Mouse (Mus musculus) hindbrain, embryonic 15.5 days (tissue): ENCODE measurements at regions not wholly inside any gene's neighbourhood (a gene's known extent, or its start where the extent isn't known, plus 50 kb on each side); places are given as distances from the start of the nearest gene placed in this dataset.

ENCODE experiments used
- ATAC-seq: fragments of 200-750 bp; cut with Nextera tagmentation; 2 replicates; pipeline ENCODE4 v1.8.0; 2017; ENCODE audit warnings: low read depth, moderate number of reproducible peaks, moderate TSS enrichment; ENCODE audit not compliant: low FRiP score
- H3K27ac ChIP-seq: fragments of 300-500 bp; sonication (generic); replicated peaks from 2 replicates; pipeline ENCODE4 v1.5.1; 2015; ENCODE audit warnings: mild to moderate bottlenecking, inconsistent platforms
- H3K27me3 ChIP-seq: fragments of 300-500 bp; sonication (generic); 2 replicates; pipeline ENCODE4 v1.6.1; 2015; ENCODE audit warnings: control low read depth, inconsistent platforms
- H3K36me3 ChIP-seq: fragments of 300-500 bp; sonication (generic); 2 replicates; pipeline ENCODE4 v1.6.1; 2015; ENCODE audit warnings: control low read depth, inconsistent platforms
- H3K4me1 ChIP-seq: fragments of 300-500 bp; sonication (generic); replicated peaks from 2 replicates; pipeline ENCODE4 v1.6.1; 2015; ENCODE audit warnings: control low read depth, inconsistent platforms
- H3K4me2 ChIP-seq: fragments of 300-500 bp; sonication (generic); 2 replicates; pipeline ENCODE4 v1.6.1; 2015; ENCODE audit warnings: moderate library complexity, mild to moderate bottlenecking, inconsistent platforms
- H3K4me3 ChIP-seq: fragments of 300-500 bp; sonication (generic); 2 replicates; pipeline ENCODE4 v1.5.1; 2015; ENCODE audit warnings: mild to moderate bottlenecking, inconsistent platforms
- H3K9ac ChIP-seq: fragments of 300-500 bp; sonication (generic); 2 replicates; pipeline ENCODE4 v1.6.1; 2015; ENCODE audit warnings: inconsistent platforms
- H3K9me3 ChIP-seq: fragments of 300-500 bp; sonication (generic); 2 replicates; pipeline ENCODE4 v1.6.1; 2016; ENCODE audit warnings: control low read depth, inconsistent platforms
- WGBS: fragments of 180-500 bp; shearing (Covaris S2); methylation state at CpG from one replicate; pipeline ENCODE4 v1.1.7; 2015; 5-methylcytosine and 5-hydroxymethylcytosine counted together

- H3K27me3 ChIP-seq, result no peaks in the 10 kb centered on the region
- H3K27ac ChIP-seq, result no peak overlapping the region
- no peaks in the 10 kb centered on the region for H3K36me3 ChIP-seq
- no peak overlapping the region for H3K4me2 ChIP-seq
- no peaks in the 10 kb centered on the region for H3K4me1 ChIP-seq
- no peak overlapping the region for H3K4me3 ChIP-seq
- no peak overlapping the region for H3K9ac ChIP-seq
- ATAC-seq, result no peak
- no peaks in the 10 kb centered on the region for H3K9me3 ChIP-seq
- WGBS, result 84% methylated on average over 2 of the region's 2 CpGs
Measured at GRCm38 (mm10) chr3:40085116-40085515, 446.0 kb upstream of the Intu start.

GRCm38 (mm10) chr3:40091773-40092343 is 439.2 kb upstream of the Intu start:
- no peak for ATAC-seq
- Histone ChIP-seq H3K9me3 (no peaks in the 10 kb centered on the region), H3K27me3 (no peaks in the 10 kb centered on the region), H3K4me3 (no peak overlapping the region), H3K4me1 (0 out of 2 replicates have a peak, but pooled peaks cover 2% of the 10 kb centered on the region), H3K9ac (no peak overlapping the region), H3K4me2 (no peak overlapping the region), H3K27ac (no peak overlapping the region), H3K36me3 (no peaks in the 10 kb centered on the region)
- 74% methylated on average over 13 of the region's 13 CpGs for WGBS

DNA sequence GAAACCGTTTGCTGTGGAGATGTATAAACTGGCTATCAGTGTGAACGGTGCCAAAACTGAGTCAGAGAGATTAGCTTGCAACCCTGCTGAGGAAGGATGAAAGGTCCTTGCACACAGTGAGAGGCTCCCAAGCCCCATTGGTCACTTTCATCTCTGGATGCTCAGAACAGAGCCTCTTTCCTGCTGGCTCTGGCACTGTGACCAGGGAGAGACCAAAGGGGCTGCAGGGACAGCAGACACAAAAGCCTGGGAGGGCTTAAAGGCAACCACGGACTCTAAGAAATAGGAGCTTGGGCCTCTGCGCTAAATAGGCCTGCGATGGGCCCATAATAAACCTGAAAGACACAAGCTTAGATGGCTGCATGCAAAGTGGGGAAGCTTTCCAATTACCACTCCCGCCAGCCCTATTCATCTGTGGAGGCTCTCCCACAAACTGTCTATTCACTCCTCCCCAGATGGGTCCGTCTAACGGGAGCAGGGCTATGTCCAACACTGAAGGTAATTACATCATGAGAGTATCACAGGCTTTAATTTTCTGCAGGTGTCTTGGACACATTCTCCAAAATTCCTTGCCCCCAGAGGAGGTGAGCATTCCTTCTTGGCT is 438.2 kb upstream of the Intu start:
- Histone ChIP-seq H3K4me2 (no peak overlapping the region), H3K9me3 (no peaks in the 10 kb centered on the region), H3K4me1 (0 out of 2 replicates have a peak, but pooled peaks cover 2% of the 10 kb centered on the region), H3K4me3 (no peak overlapping the region), H3K27me3 (no peaks in the 10 kb centered on the region), H3K36me3 (no peaks in the 10 kb centered on the region), H3K9ac (no peak overlapping the region), H3K27ac (no peak overlapping the region)
- 30% methylated on average over 8 of the region's 8 CpGs for WGBS
- ATAC-seq, result peak; percentile 61

DNA sequence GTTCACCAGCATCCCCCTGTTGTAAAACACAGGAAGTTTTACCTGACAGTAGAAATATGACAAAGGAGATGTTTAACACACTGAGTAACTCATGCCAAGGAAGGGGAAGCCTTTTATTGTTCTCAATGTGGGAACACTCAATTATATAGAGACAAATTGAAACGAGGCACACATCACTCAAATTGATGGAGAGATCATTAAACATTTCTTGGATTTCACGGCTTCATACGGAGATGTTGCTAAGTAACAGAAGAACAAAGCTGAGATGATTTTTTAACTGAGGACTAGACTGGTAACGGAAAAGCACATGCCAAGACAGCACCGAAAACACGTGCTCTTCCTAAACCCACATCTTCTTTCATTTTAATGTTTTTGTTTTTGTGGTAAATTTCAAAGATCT is 437.0 kb upstream of the Intu start:
- Histone ChIP-seq H3K4me1 (0 out of 2 replicates have a peak, but pooled peaks cover 2% of the 10 kb centered on the region), H3K9ac (no peak overlapping the region), H3K27me3 (no peaks in the 10 kb centered on the region), H3K36me3 (no peaks in the 10 kb centered on the region), H3K4me2 (no peak overlapping the region), H3K4me3 (no peak overlapping the region), H3K27ac (no peak overlapping the region), H3K9me3 (no peaks in the 10 kb centered on the region; the same call in 1 of the 2 replicates)
- ATAC-seq, result peak; percentile 51; the same call in 1 of the 2 replicates
- 31% methylated on average over 6 of the region's 6 CpGs for WGBS

DNA sequence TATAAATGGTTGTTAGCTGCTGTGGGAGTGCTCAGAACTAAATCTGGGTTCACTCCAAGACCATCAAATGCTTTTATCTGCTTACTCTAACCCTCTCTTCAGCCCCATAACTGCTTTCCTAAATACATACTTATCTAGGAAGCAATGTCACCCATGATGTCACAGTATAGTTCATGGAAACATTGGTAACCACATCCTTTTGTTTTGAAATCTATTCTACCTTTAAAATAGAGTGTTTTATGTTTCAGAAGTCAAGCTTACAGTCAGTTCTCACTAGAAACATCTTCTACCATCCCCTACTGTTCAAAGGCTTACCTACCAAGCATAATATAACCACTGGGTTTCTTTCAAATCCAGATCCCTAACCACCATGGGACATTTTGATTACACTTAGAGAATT is 436.4 kb upstream of the Intu start:
- no peak overlapping the region for H3K9ac ChIP-seq
- no peak overlapping the region for H3K4me3 ChIP-seq
- no peaks in the 10 kb centered on the region for H3K27me3 ChIP-seq
- 0 out of 2 replicates have a peak, but pooled peaks cover 2% of the 10 kb centered on the region for H3K4me1 ChIP-seq
- no peaks in the 10 kb centered on the region for H3K36me3 ChIP-seq
- H3K9me3 ChIP-seq, result no peaks in the 10 kb centered on the region; the same call in 1 of the 2 replicates
- H3K4me2 ChIP-seq, result no peak overlapping the region
- no peak for ATAC-seq
- H3K27ac ChIP-seq, result no peak overlapping the region

DNA sequence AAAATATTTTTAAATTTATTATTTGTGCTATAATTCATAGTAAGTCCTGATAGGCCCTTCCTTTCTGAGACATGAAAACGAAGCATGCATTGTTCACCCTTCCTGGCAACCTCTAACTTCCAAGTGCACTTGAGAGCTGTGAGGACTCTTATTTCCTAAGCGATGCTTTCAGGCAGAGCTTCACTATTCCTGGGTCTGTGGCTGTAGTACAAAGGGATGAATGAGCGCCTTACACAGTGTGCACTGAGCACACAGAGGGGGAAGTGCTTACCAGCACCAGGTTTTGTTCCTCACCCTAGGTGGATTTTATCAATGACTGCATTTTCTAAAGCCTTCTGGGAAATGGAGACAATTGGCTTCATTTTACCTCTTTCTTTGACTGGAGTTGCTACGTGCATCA is 428.4 kb upstream of the Intu start:
- H3K36me3 ChIP-seq, result no peaks in the 10 kb centered on the region
- H3K9me3 ChIP-seq, result no peaks in the 10 kb centered on the region; the same call in 1 of the 2 replicates
- H3K27me3 ChIP-seq, result no peaks in the 10 kb centered on the region
- no peak overlapping the region for H3K4me3 ChIP-seq
- no peak overlapping the region for H3K27ac ChIP-seq
- H3K9ac ChIP-seq, result no peak overlapping the region
- peak; percentile 63; the same call in 1 of the 2 replicates for ATAC-seq
- 9% methylated on average over 4 of the region's 4 CpGs for WGBS
- peaks cover 3% of the 10 kb centered on the region; the same call in 1 of the 2 replicates for H3K4me1 ChIP-seq
- H3K4me2 ChIP-seq, result no peak overlapping the region

DNA sequence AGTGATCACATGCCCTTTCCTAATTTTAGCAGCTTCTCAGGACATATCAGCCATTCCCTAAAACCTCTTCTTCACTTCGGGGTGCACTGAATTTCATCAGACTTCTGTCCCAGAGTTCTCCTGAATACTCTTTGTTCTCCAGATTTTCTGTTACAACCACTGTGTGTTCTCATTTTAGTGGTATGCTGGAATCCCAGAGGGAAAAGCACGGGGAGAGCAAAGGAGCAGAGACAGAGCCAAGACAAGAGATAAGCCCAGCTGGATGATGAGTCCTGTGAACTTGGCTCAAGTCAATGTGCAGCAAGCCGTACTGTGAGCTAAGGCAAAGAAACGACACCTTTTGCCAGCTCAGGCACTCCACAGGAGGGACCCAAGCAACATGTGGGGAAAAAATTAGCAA is 416.3 kb upstream of the Intu start:
- no peak overlapping the region for H3K4me3 ChIP-seq
- H3K4me2 ChIP-seq, result no peak overlapping the region
- H3K27ac ChIP-seq, result no peak overlapping the region
- H3K27me3 ChIP-seq, result no peaks in the 10 kb centered on the region
- no peaks in the 10 kb centered on the region for H3K9me3 ChIP-seq
- no peaks in the 10 kb centered on the region for H3K36me3 ChIP-seq
- H3K9ac ChIP-seq, result no peak overlapping the region
- no peak for ATAC-seq
- 45% methylated on average over 4 of the region's 4 CpGs for WGBS
- peaks cover 4% of the 10 kb centered on the region; the same call in 1 of the 2 replicates for H3K4me1 ChIP-seq

- 66% methylated on average over 3 of the region's 3 CpGs for WGBS
- no peaks in the 10 kb centered on the region for H3K9me3 ChIP-seq
- no peak overlapping the region for H3K9ac ChIP-seq
- H3K4me2 ChIP-seq, result no peak overlapping the region
- no peaks in the 10 kb centered on the region for H3K36me3 ChIP-seq
- H3K4me1 ChIP-seq, result peaks cover 12% of the 10 kb centered on the region
- no peak overlapping the region for H3K27ac ChIP-seq
- H3K4me3 ChIP-seq, result no peak overlapping the region
- H3K27me3 ChIP-seq, result no peaks in the 10 kb centered on the region
- no peak for ATAC-seq
Measured at GRCm38 (mm10) chr3:40118551-40118950, 412.5 kb upstream of the Intu start.

- H3K27ac ChIP-seq, result no peak overlapping the region
Measured at GRCm38 (mm10) chr3:40119462-40119861, 411.6 kb upstream of the Intu start.

DNA sequence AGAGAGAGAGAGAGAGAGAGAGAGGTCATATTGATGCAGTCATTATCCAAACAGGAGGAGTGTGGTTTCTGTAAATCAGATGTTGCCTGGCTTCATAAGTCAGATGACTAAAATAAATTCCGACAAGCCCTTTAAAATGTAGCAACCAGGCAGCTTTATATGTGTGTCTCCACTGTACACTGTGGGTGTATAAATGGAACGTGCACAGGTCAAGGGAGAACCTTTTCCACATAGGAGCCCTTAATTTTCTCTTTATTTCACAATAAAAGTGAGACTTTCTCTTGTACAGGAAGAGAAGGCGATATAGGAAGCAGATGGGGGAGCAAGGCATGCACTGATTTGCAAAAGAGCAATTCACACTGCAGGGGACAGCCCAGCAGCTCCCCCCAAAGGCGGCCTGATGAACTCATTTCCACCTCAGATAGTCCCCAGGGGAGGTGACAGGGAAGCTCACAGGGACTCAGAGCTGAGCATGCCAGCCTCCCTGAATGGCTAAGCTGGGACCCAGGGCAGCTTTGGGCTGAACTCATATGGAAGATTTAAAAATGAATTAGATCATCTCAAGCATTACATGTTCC is 410.7 kb upstream of the Intu start:
- H3K4me3 ChIP-seq, result no peak overlapping the region
- no peak overlapping the region for H3K4me2 ChIP-seq
- peak; percentile 75 for ATAC-seq
- WGBS, result 17% methylated on average over 4 of the region's 4 CpGs
- peaks cover 12% of the 10 kb centered on the region for H3K4me1 ChIP-seq
- H3K27me3 ChIP-seq, result no peaks in the 10 kb centered on the region
- H3K9ac ChIP-seq, result no peak overlapping the region
- H3K27ac ChIP-seq, result no peak overlapping the region
- no peaks in the 10 kb centered on the region for H3K36me3 ChIP-seq
- H3K9me3 ChIP-seq, result no peaks in the 10 kb centered on the region

More at GRCm38 (mm10) chr3:40119462-40119861, 411.6 kb upstream of the Intu start:
- 27% methylated on average over 1 of the region's 1 CpGs for WGBS
- Histone ChIP-seq H3K27me3 (no peaks in the 10 kb centered on the region), H3K4me2 (no peak overlapping the region), H3K9ac (no peak overlapping the region), H3K4me1 (peaks cover 12% of the 10 kb centered on the region), H3K4me3 (no peak overlapping the region), H3K36me3 (no peaks in the 10 kb centered on the region), H3K9me3 (no peaks in the 10 kb centered on the region)
- no peak for ATAC-seq

DNA sequence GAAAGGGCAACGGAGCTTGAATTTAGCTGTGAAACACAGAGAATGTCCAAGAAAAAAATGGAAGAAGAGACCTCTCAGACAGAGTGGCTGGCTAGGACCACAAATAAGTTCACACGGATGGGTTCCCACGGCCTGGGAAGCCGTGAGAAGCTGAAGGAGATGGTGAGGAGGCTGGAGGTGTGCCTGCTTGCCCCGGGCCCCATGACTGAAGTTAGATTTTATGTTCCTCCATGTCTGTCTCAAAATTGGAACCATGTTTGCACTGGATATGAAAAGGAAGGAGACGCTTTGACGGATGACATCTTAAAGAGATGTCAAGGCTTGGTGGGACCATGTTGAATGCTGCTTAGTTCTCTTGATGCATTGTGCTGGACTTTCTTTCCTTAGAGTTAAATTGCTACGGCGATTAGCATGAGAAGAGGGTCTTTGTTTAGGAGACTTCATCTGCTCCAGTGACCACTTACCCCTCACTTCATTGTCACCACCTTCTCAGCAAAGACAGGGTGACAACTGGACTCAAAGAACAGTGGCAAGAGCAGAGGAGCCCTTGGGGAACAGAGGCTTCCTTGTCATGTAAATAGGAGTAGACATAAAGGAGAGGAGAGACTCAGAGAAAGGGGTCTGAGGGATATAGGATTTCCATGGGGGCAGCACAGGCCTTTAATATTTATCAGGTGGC is 407.4 kb upstream of the Intu start:
- 18% methylated on average over 9 of the region's 9 CpGs for WGBS
- Histone ChIP-seq H3K9ac (no peak overlapping the region), H3K4me2 (no peak overlapping the region), H3K4me1 (peaks cover 12% of the 10 kb centered on the region), H3K27me3 (no peaks in the 10 kb centered on the region), H3K4me3 (no peak overlapping the region), H3K27ac (no peak overlapping the region), H3K36me3 (no peaks in the 10 kb centered on the region), H3K9me3 (no peaks in the 10 kb centered on the region)
- ATAC-seq, result no peak

DNA sequence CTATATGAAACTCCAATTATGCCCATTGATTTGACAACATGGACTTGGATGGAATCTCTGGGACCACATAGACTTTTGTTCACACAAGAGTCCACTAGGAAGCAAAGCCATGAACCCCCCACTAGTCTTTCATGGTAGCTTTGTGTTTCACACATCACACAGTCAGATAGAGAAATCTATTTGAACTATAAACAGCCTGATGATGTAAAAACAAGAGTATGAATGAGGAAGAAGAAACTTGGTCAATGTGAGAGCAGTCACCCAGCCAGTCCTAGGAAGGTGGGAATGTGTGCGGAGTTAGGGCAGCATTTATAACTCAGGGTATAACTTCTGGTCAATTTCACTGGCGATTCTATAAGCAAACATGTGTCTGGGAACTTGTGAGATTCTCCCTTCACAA is 404.2 kb upstream of the Intu start:
- Histone ChIP-seq H3K9ac (no peak overlapping the region), H3K36me3 (no peaks in the 10 kb centered on the region), H3K4me2 (no peak overlapping the region), H3K27me3 (no peaks in the 10 kb centered on the region), H3K4me1 (no peaks in the 10 kb centered on the region), H3K27ac (no peak overlapping the region), H3K4me3 (no peak overlapping the region), H3K9me3 (no peaks in the 10 kb centered on the region)
- 91% methylated on average over 2 of the region's 2 CpGs for WGBS
- no peak for ATAC-seq
